Mouse (Mus musculus) kidney, postnatal 25 days (tissue): Measurements from ENCODE around the gene Calm1.
"Not testable (repeated sequence)": the region's sequence is repeated elsewhere in the genome, so short reads cannot be mapped to it uniquely, and the experiment has no call there.

Experiments
- DNase-seq, 2 experiments: peaks; one replicate each; pipeline ENCODE4 v3.0.0; 2021; ENCODE audit warnings: mixed read lengths in 2 of 2

Gene Calm1

GRCm38 (mm10) chr12:100196786-100197185 lies 2.4 kb upstream of the Calm1 start:
- no peak for DNase-seq

- peak; percentile 57 to 84 for DNase-seq
These were observed 833 bp downstream of the Calm1 start for GRCm38 (mm10) chr12:100199891-100200644.

- no peak for DNase-seq
These were observed 1.6 kb downstream of the Calm1 start for GRCm38 (mm10) chr12:100200645-100201362.

- DNase-seq: no peak
These were observed 2.1 kb downstream of the Calm1 start for GRCm38 (mm10) chr12:100201363-100201711.

- DNase-seq: peak; percentile 94 to 98
These were observed 2.6 kb downstream of the Calm1 start for GRCm38 (mm10) chr12:100201838-100202237.

GRCm38 (mm10) chr12:100203759-100204158 lies 4.5 kb downstream of the Calm1 start:
- no peak for DNase-seq

- no peak for DNase-seq
These were observed 5.9 kb downstream of the Calm1 start for GRCm38 (mm10) chr12:100205156-100205555.

GRCm38 (mm10) chr12:100206521-100206920 lies 7.3 kb downstream of the Calm1 start:
- no peak for DNase-seq

- DNase-seq: no peak
These were observed 7.7 kb downstream of the Calm1 start for GRCm38 (mm10) chr12:100206926-100207325.

- DNase-seq: no peak
These were observed 10.7 kb downstream of the Calm1 start for GRCm38 (mm10) chr12:100209701-100210478.

GRCm38 (mm10) chr12:100210973-100211372 lies 11.7 kb downstream of the Calm1 start:
- peak in 1 of 2 experiments; percentile 28 for DNase-seq

- DNase-seq: no peak
These were observed 12.4 kb downstream of the Calm1 start for GRCm38 (mm10) chr12:100211453-100212185.

GRCm38 (mm10) chr12:100212397-100212796 lies 13.2 kb downstream of the Calm1 start:
- DNase-seq: peak in 1 of 2 experiments; percentile 53

- no peak for DNase-seq
These were observed 13.9 kb downstream of the Calm1 start for GRCm38 (mm10) chr12:100213162-100213561.

- no peak for DNase-seq
These were observed 14.9 kb downstream of the Calm1 start for GRCm38 (mm10) chr12:100214156-100214555.

GRCm38 (mm10) chr12:100214738-100215137 lies 15.5 kb downstream of the Calm1 start:
- peak; percentile 77 to 82 for DNase-seq

GRCm38 (mm10) chr12:100217087-100217486 lies 17.9 kb downstream of the Calm1 start:
- DNase-seq: not testable (repeated sequence)

GRCm38 (mm10) chr12:100220012-100220411 lies 20.8 kb downstream of the Calm1 start:
- DNase-seq: no peak

- DNase-seq: no peak
These were observed 22.5 kb downstream of the Calm1 start for GRCm38 (mm10) chr12:100221608-100222321.

- DNase-seq: no peak
These were observed 23.2 kb downstream of the Calm1 start for GRCm38 (mm10) chr12:100222322-100222993.

- peak in 1 of 2 experiments; percentile 44 for DNase-seq
These were observed 24.3 kb downstream of the Calm1 start for GRCm38 (mm10) chr12:100223531-100223930.
